Mouse (Mus musculus): ENCODE data around the gene Ier5l.

DNA sequence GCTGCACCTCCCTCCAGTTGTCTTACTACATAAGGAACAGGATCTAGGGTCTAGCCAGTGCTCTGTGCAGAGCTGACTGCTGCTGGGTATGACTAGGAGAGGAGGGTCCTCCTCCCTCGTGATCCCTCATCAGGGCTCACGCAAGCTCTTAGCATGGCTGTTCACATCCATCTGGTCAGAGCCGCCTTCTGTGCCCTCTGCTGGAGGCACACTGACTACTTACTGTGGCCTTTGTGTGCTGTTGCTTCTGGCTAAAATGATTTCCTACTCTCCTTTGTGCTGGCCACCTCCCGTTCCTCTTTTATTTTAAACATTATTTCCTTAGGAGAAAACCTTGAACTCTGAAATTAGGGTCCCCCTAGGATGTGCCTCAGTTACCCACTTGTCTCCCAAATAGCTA is 37.2 kb downstream of the Ier5l start:
- TF ChIP-seq RAD21 (IDR thresholded peaks at IDR 0.05; ENCODE audit: low read depth, low read length) (no peak), MAX (IDR thresholded peaks at IDR 0.05; ENCODE audit: low read length) (no peak), CTCF (IDR thresholded peaks at IDR 0.05 in 2 of 3, conservative IDR thresholded peaks at IDR 0.05 in 1 of 3; ENCODE audit: control insufficient read depth in 1 of 3, insufficient read depth in 1 of 3, low read depth in 2 of 3, low read length in 3 of 3, poor library complexity in 1 of 3, severe bottlenecking in 1 of 3) (no peak), GATA1 (IDR thresholded peaks at IDR 0.05; ENCODE audit: low read depth, low read length) (no peak), POLR2A (IDR thresholded peaks at IDR 0.05; ENCODE audit: control insufficient read depth in 1 of 2, insufficient read depth in 1 of 2, low read depth in 1 of 2, low read length in 2 of 2, poor library complexity in 1 of 2) (no peak), EP300 (IDR thresholded peaks at IDR 0.05; ENCODE audit: low read depth in 1 of 2, low read length in 2 of 2) (no peak)
